Mouse (Mus musculus) induced T-regulatory cell, adult 2 months (primary cell): Measurements from ENCODE around the gene Arhgef19.
A peak's percentile ranks its signal among the peaks of the same experiment; 100 is the strongest.

Experiments
- DNase-seq: peaks from one replicate; pipeline ENCODE4 v3.0.0-alpha.2; 2012; ENCODE audit warnings: low read depth

The Arhgef19 gene

DNA sequence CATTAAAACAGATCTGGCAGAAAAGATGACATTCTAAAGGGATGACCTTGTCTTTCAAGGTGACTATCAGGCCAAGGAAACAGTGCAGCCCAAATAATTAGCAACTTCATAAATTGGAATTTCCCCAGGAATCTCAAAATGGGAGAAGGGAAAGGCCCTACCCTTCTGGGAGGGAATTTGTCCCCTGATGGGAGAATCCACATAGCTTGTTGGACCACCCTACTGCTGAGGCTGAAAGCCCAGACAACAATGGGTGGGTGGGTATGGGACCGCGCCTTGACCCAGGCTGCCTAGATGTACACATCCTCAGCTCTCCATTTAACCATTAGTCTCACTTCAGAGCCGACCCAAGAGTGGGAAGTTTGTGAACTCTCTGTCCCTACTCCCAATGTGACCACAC, 45.2 kb downstream of the Arhgef19 start:
- no peak for DNase-seq

DNA sequence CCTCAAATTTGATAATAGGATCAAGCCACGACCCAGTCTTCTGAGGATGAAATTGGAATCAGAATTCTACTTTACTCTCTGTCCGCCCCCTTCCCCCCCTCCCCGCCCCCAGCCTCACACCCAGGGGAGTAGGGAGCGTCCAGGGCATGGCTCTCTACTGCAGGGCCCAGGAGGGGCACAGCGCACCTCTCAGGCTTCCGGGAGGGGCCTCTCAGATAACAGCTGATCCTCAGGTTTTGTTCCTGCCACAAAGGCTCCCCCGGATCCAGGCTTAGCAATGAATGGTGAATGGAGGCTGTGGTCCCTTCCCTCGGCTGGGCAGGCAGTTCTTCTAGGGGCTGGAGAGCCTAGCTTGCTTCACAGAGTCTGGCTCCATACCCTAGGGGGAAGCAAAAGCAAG, 45.8 kb downstream of the Arhgef19 start:
- DNase-seq = no peak

DNA sequence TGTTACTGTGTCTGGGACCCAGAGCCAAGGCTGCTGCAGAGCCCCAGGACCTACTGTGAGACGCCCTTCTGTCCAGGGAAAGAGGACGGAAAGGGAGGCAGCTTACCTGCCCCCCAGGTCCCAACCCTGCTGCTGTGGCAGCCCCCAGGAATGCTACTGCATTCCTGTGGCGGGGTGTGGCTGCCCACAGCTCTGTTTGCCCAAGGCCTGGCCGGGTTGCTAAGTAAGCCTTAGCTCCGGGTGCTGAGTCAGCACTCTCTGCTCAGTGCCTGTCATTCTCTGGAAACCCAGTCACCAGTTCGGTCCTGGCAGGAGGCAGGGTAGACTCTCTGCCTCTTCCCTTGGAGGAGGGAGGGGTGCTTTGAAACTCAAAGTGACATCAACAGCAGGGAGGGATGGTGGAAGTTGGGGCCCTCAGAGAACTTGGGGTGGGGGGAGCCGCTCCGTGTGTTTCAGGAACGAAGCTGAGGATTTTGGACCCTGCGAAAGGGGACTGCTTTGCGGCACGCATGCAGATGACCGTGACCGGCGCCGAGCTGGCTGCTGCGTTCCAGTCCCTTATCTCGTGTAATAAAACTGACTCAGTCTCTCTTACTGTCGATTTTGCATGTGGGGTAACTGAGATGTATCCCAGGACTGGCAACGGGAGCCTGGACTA, 47.7 kb downstream of the Arhgef19 start:
- DNase-seq = no peak

DNA sequence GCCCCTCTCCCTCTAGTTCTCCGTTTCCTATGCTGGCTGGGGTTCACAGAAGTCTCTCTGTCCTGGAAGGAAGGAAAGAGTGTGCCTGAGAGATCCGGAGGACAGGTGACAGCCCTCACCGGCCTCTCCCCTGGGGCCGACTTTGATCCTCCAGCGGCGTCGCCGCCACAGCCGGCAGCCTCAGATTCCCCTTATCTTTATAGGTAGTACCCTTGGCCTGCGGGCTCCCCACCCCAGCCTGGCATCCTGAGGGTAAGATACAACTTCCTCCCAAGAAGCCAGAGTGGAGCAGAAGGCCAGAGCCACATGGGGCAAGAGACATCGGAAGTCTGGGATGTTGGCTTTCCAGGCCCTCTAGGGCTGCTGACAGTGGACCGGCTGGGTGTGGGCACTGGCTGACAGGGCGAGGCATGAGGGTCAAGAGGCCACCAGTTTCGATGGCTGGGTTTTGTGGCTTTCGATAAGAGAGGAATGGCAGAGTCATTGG, 48.3 kb downstream of the Arhgef19 start:
- no peak for DNase-seq

DNA sequence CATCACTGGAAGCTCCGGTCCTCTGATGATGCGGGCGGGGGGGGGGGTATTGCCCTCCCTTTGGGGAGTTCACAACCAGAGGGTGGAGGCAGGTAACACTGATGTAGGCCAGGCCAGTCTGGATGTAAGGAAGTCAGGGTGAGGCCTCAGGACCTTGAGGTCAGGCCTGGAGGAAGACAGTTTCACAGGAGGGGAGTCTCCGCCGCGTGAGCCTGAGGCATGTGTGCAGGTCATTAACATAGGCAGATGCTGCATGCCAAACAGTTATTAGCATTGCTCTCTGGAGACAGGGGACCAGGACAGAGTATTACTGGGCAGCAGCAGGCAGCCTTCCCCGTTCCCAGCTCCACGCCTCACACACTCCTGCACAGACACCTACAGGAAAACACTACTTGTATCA, 48.9 kb downstream of the Arhgef19 start:
- no peak for DNase-seq

DNA sequence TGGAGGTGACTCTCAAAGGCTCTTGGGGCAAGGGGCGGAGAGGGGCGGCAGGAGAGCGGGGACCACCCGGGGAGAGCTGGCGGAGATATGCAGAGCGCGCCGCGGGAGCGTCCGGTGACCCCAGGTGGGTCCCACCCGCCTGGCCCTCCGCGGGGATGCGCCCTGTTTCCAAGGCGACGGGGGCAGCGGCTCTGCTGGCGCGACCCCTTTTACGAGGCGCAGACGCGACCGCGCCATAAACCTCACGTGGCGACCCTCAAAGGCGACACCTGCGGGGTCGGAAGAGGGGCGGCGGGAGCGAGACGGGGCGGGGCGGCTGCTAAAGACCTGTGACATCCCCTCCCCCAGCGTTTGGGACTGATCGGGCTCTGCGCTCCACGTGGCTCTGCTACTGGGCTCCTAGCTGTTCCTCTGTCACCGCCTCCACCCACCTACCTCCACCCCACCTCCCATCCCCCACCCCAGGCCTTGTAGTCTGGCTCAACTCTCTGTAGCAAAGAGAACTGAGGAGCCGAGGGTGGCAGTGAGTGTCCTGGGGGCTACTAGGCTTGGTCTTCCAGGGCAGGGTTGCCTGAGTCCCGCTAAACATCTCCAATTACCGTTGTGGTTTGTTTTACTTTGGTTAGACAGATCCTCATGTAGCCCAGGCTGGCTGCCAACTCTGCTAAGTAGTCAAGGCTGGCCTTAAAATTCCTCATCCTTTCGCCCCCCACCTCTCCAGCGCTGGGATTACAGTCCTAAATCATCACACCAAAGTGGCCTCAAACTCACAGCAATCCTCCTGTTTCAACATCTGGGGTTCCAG, 52.5 kb downstream of the Arhgef19 start:
- no peak for DNase-seq

DNA sequence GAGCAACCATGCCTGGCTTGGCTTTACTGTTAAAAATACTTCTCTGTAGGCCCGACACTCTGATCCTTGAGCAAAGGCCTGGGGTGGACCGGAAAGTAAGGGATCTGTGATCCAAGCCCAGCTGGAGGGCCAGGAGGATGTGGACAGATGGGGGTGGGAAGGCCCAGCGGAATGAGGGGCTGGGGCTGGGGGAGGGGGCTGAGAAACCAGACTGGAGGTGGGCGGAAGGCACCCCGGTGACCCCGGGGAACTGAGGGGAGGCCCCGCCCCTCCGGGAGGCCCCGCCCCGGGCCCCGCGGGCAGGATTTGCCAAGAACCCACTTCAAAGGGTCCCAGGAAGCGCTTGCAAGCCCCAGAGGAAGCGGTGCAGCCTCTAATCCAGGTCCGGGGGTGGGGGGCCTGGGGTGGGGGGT, 56.5 kb downstream of the Arhgef19 start:
- no peak for DNase-seq

DNA sequence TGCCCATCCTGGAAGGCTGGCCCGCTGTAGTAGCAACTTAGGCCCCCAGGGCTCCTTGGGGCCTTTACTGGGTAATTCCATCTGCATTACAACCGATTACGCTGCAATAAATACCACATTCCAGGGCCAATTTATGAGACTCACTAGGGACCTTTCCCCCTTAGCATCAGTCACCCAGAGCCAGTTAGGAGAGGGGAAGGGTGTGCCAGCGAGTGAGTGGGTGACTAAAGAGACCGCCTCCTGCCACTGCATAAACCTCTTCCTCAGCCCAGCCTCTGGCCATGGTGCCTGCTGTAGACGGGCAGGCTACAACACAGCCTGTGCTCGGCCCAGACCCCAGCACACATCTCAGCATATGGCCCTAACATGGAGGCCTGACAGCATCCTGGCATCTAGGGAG, 58.6 kb downstream of the Arhgef19 start:
- no peak for DNase-seq

DNA sequence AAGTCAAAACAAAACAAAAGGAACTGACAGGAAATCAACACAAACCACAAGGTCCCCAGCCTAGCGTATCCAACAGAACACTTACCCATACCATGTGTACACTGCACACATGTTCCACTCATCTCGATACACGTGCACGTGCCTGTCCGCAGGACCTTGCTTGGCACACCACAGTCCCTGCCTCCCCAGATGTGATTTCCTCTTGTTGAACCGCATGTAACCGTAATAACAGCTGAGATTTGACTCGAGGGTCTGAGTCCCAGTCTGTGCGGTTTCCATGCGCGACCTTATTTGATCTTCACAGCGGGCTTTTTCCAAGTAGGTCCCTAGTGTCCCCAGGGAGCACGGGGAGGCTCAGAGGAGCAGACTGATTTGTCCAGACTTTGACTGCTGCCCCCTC, 60.1 kb downstream of the Arhgef19 start:
- DNase-seq = peak; percentile 71

DNA sequence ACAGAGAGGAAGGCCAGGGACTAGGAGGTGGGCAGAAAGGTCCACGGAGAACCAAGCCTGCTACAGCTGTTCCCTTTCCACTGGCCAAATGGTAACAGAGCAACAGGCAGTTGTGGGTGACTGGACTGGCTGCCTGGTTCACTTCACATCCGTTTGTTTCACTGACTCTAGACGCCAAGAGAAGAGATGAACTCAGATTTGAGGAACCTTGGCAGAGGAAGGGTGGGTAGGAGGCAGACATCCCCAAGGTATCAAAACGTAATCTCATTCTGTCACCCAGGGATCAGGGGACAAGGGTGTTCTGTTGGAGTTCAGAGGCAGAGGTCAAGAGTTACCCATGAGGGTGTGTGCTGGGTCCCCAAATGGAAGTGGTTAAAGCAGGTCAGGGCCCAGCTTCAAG, 60.9 kb downstream of the Arhgef19 start:
- DNase-seq = peak; percentile 31

DNA sequence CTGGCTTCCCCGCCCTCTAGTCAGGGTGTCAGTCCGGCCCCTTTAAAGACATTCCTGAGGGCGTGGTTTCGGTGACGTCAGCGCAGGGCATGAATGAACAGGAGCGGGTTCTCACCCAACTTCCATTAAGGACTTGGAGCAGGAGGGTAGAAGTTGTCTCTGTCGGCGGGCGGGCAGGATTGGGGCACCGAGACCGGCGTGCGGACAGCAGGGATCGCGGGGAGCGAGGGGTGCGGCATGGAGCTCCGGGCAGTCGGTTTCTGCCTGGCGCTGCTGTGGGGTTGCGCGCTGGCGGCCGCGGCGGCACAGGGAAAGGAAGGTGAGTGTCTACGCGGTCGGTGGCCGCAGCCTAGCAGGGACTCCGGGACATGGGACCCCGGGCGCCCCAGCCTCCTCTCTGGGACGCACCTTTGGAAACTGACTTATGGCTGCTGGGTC, 61.8 kb downstream of the Arhgef19 start, which contains the start of gene Epha2:
TSS of gene Epha2 (plus strand) at position 125 of the 438 bp plus-strand sequence.
- peak; percentile 48 for DNase-seq

DNA sequence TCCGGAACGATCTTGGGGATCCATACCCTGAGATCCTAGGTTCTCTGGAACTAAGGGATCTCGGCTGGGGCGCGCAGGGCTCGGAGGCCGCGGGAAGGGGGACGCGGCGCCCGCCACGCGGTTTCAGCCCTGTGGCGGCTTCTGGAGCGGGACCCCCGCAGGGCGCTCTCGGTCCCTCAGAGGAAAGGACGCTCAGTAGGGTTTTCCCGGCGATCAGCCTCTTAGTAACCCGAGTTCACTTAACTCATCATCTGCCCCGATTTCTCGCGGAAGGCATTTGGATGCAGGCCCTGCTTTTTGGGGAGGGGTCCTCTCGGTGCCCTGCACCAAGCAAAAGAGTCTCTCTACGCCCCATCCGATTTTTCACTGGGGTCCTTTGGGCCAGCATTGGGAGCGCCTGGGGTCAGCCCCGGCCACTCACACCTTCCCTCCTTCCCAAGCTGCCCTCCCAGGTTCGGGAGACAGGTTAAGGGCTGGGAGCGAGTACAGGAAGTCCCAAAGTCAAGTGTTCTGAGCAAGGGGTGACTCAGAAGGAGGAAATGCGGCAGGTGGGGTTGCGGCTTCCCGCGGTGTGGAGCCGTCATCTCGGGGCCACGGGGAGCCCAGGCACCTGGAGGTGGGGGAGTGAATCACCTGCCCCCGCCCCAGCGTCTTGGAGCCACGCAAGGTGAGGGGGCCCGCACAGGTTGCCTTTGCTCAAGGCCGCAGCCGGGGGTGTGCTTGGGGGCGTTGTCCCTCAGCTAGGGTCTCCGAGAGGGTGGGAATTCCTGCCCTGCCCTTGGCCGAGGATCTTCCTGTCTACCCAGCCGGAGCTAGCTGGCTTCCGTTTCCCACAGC, 62.5 kb downstream of the Arhgef19 start:
- peak; percentile 62 for DNase-seq

DNA sequence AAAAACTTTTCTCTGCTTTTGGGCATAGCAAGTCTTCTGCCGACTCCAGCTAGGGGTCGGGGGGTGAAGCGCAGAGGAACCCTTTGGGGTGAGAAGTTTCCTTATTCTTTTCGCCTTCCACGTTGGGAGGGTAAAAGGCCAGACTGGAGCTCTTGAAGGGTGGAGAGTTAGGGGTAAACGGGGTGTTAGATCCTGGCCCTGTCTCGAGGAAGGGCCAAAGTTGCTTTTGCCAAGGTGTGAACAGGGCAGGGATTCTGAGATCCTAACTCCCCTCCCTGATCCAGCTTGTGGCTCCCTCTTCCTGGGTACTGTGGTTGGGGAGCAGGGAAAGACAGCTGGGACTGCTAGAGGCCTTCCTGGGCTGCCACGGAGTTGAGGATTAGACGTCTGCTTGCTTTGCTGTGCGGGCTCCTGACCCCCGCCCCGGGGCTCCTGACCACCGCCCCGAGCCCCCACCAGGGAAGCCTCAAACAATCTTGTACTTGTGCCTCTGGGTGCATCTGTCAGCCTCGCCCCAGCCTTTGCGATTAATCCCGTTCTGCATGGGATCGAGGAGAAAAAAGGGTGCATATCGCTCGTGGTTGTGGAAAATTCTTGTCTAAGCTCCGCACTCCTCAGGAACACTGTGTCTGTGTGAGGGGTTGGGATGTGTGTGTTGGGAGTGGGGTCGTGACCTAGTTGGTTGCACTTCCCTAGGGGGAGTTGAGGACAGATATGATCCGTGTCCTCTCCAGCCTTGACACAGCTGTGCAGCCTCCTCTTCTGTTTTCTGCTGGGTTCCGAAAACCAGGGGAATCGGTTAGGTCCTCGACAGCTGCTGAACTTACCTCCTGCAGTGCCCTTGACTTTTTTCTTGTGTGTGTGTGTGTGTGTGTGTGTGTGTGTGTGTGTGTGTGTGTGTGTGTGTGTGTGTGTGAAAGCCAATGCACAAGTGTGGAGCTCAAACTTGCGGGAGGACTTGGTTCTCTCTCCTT, 63.4 kb downstream of the Arhgef19 start:
- DNase-seq = no peak

DNA sequence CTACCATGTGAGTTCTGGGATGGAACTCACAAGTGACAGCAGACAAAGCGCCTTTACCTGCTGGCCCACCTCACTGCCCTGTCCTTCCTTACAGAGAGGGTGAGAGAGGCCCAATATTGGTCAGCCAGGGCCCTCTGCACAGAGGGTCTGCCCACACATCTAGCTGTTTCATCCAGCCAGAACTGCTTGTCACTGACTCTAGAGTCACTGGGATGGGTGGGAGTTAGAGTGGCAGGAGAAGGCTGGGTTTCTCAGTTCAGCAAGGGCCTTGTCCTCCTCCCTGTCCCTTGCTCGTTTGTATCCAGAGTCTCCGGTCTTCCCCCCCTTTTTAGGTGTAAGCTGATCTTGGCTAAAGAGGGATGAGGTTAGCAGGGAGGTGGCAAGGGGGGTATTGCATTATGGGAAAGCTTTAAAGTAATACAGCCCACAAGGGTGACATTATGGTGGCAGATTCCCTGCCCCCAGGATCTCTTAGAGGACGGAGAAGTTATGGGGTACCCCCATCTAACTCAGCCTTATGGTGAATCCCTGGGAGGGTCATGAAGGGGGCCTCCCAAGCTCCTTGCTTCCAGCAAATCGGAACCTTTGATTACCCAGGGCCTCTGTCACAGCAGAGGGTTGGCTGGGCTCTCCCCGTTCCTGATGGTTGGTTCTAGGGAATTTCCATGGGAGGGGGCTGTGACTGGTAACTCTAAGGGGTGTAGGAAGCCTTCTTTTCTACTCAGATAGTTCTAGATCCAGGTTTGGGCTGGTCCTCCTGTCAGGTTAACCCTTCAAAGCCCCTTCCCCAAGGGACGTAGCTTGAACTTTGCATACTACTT, 64.3 kb downstream of the Arhgef19 start:
- DNase-seq = no peak

DNA sequence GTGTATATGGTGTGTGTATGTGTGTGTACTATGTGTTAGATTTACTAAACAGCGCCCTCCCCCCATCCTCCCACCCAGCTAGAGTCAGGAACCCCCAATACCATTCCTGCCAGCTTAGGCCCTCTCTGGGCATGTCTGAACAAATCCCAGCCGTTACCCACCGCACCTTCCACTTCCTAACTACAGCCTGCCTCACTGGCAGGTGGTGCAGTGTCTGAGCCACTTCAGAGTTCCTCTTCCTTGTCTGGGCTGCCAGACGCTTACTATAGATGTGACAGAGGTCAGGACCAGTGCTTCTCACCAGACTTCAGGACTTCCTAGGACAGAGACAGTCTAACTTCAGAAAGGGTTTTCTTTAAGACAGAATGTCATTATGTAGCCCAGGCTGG, 64.9 kb downstream of the Arhgef19 start:
- DNase-seq = no peak

DNA sequence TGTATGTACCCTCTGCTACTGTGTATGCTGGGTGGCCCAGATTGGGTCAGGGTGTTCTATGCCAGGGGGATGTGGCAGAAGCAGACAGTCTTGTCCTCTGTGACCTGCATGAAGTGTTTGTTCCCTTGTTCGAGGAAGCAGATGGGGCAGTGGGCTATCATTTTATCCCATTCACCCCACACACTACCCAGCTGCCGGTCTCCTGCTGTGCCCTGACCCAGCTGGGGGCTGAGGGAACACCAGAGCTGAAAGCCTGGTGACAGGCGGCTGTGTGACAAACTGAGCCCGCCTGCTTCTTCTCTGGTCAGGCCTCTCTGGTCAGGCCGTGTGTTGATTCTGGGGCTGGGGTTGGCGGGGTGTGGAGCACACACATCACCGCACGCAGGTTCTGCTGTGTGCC, 66.8 kb downstream of the Arhgef19 start:
- no peak for DNase-seq
